Mouse (Mus musculus): Measurements from ENCODE around the gene Sympk. TPM values are rescaled to one million over a fixed set of nuclear protein-coding genes. Genes with fewer than 3 reads are reported as not detected.

Gene Sympk
- total and polyA plus RNA-seq, 3 experiments = 43.7 to 141 (median 111) TPM

GRCm38 (mm10) chr7:19097863-19098262, 73.7 kb downstream of the Sympk start:
- H3K4me2 ChIP-seq (ENCODE audit: insufficient read depth, low read depth, poor library complexity, severe bottlenecking) = no peak overlapping the region
- H3K9ac ChIP-seq (ENCODE audit: insufficient read depth, low read depth) = no peak overlapping the region
- no peak overlapping the region for H3K27ac ChIP-seq (ENCODE audit: insufficient read depth, low read depth)
- no peaks in the 10 kb centered on the region for H3K79me2 ChIP-seq (replicated peaks; ENCODE audit: control insufficient read depth, extremely low read depth, insufficient read depth, poor library complexity, severe bottlenecking)
- TF ChIP-seq IRF4 (IDR thresholded peaks at IDR 0.05; ENCODE audit: low read depth, low read length) (no peak), RAD21 (IDR thresholded peaks at IDR 0.05; ENCODE audit: low read depth, low read length) (no peak), CTCF (conservative IDR thresholded peaks at IDR 0.05 in 1 of 2, IDR thresholded peaks at IDR 0.05 in 1 of 2; ENCODE audit: low read depth in 2 of 2, low read length in 2 of 2) (no peak), JUN (IDR thresholded peaks at IDR 0.05; ENCODE audit: insufficient read depth, low read depth, low read length) (no peak), JUND (conservative IDR thresholded peaks at IDR 0.05; ENCODE audit: low read depth, low read length) (no peak), TBP (conservative IDR thresholded peaks at IDR 0.05; ENCODE audit: low read depth, low read length) (no peak), MAZ (IDR thresholded peaks at IDR 0.05; ENCODE audit: low read depth, low read length) (no peak), MEF2A (IDR thresholded peaks at IDR 0.05; ENCODE audit: borderline replicate concordance, low read depth, low read length) (no peak), GABPA (IDR thresholded peaks at IDR 0.05; ENCODE audit: insufficient replicate concordance, low read depth, low read length) (no peak), SIN3A (IDR thresholded peaks at IDR 0.05; ENCODE audit: low read length) (no peak)
- no peaks in the 10 kb centered on the region for H3K36me3 ChIP-seq (replicated peaks in 1 of 2; ENCODE audit: control insufficient read depth in 1 of 2, insufficient read depth in 1 of 2, low read length in 1 of 2)
- no peak for DNase-seq (ENCODE audit: extremely low read depth)
- no peak overlapping the region for H3K4me3 ChIP-seq (replicated peaks in 1 of 3; ENCODE audit: low read depth in 2 of 3, low read length in 2 of 3, poor library complexity in 1 of 3)
- H3K9me3 ChIP-seq (replicated peaks; ENCODE audit: low read length) = no peaks in the 10 kb centered on the region
- dilution Hi-C loops (cut with MboI; ENCODE audit: extremely low pct_ligation_motif_present, extremely low pct_unique_long_range_greater_than_20kb, low sequenced_read_pairs) (no loop called here), in situ Hi-C loops (cut with MboI; ENCODE audit: low pct_ligation_motif_present, low pct_unique_long_range_greater_than_20kb, low sequenced_read_pairs) (no loop called here)
- H3K27me3 ChIP-seq (replicated peaks) = peaks cover 81% of the 10 kb centered on the region
- peaks cover 3 to 21% of the 10 kb centered on the region in 2 experiments; a peak in 3 of 4 replicates for H3K4me1 ChIP-seq (ENCODE audit: control insufficient read depth in 1 of 2, insufficient read depth in 2 of 2)

GRCm38 (mm10) chr7:19098811-19099210, 74.6 kb downstream of the Sympk start:
- Histone ChIP-seq H3K9me3 (replicated peaks; ENCODE audit: low read length) (no peaks in the 10 kb centered on the region), H3K79me2 (replicated peaks; ENCODE audit: control insufficient read depth, extremely low read depth, insufficient read depth, poor library complexity, severe bottlenecking) (no peaks in the 10 kb centered on the region), H3K27ac (ENCODE audit: insufficient read depth, low read depth) (no peak overlapping the region), H3K27me3 (replicated peaks) (peaks cover 90% of the 10 kb centered on the region), H3K36me3 (replicated peaks in 1 of 2; ENCODE audit: control insufficient read depth in 1 of 2, insufficient read depth in 1 of 2, low read length in 1 of 2) (no peaks in the 10 kb centered on the region), H3K4me1 (ENCODE audit: control insufficient read depth in 1 of 2, insufficient read depth in 2 of 2) (peaks cover 3 to 17% of the 10 kb centered on the region in 2 experiments; a peak in 3 of 4 replicates), H3K4me3 (replicated peaks in 1 of 3; ENCODE audit: low read depth in 2 of 3, low read length in 2 of 3, poor library complexity in 1 of 3) (no peak overlapping the region), H3K4me2 (ENCODE audit: insufficient read depth, low read depth, poor library complexity, severe bottlenecking) (no peak overlapping the region), H3K9ac (ENCODE audit: insufficient read depth, low read depth) (no peak overlapping the region)
- TF ChIP-seq PAX5 (IDR thresholded peaks at IDR 0.05; ENCODE audit: low read length) (no peak), SMC3 (IDR thresholded peaks at IDR 0.05; ENCODE audit: low read depth, low read length) (no peak), ZMIZ1 (IDR thresholded peaks at IDR 0.05; ENCODE audit: low read depth, low read length) (no peak), RAD21 (IDR thresholded peaks at IDR 0.05; ENCODE audit: low read depth, low read length) (no peak), MAX (IDR thresholded peaks at IDR 0.05; ENCODE audit: low read length) (no peak), UBTF (IDR thresholded peaks at IDR 0.05; ENCODE audit: low read depth, low read length) (no peak), POLR2A (IDR thresholded peaks at IDR 0.05; ENCODE audit: low read depth, low read length) (no peak), NRF1 (IDR thresholded peaks at IDR 0.05; ENCODE audit: low read depth, low read length) (no peak), MEF2A (IDR thresholded peaks at IDR 0.05; ENCODE audit: borderline replicate concordance, low read depth, low read length) (no peak), CHD2 (IDR thresholded peaks at IDR 0.05; ENCODE audit: low read length) (no peak), TBP (conservative IDR thresholded peaks at IDR 0.05; ENCODE audit: low read depth, low read length) (no peak), MAZ (IDR thresholded peaks at IDR 0.05; ENCODE audit: low read depth, low read length) (no peak), ZC3H11A (IDR thresholded peaks at IDR 0.05; ENCODE audit: low read depth, low read length) (no peak), CTCF (conservative IDR thresholded peaks at IDR 0.05 in 1 of 2, IDR thresholded peaks at IDR 0.05 in 1 of 2; ENCODE audit: low read depth in 2 of 2, low read length in 2 of 2) (no peak), USF1 (IDR thresholded peaks at IDR 0.05; ENCODE audit: low read depth, low read length) (no peak), HCFC1 (IDR thresholded peaks at IDR 0.05; ENCODE audit: low read depth, low read length) (no peak), JUN (IDR thresholded peaks at IDR 0.05; ENCODE audit: insufficient read depth, low read depth, low read length) (no peak), NELFE (IDR thresholded peaks at IDR 0.05; ENCODE audit: low read depth, low read length) (no peak), ZNF384 (IDR thresholded peaks at IDR 0.05; ENCODE audit: low read depth, low read length) (no peak)
- in situ Hi-C loops (cut with MboI; ENCODE audit: low pct_ligation_motif_present, low pct_unique_long_range_greater_than_20kb, low sequenced_read_pairs) (no loop called here), dilution Hi-C loops (cut with MboI; ENCODE audit: extremely low pct_ligation_motif_present, extremely low pct_unique_long_range_greater_than_20kb, low sequenced_read_pairs) (no loop called here)
- DNase-seq (ENCODE audit: extremely low read depth) = no peak

Measured in CH12.LX (cell line).